Mouse (Mus musculus) kidney, adult 8-10 months (tissue): ENCODE measurements at regions not wholly inside any gene's neighbourhood (a gene's known extent, or its start where the extent isn't known, plus 50 kb on each side); places are given as distances from the start of the nearest gene placed in this dataset.

Source experiments
- DNase-seq, 2 experiments: peaks; one replicate each; pipeline ENCODE4 v3.0.0; 2022

- DNase-seq: no peak
Observed at GRCm38 (mm10) chr19:36235131-36235530, 113.0 kb upstream of the Pcgf5 start.

GRCm38 (mm10) chr19:36236576-36237345, 111.3 kb upstream of the Pcgf5 start:
- no peak for DNase-seq

- no peak for DNase-seq
Observed at GRCm38 (mm10) chr19:36237751-36238150, 110.4 kb upstream of the Pcgf5 start.

GRCm38 (mm10) chr19:36238536-36238935, 109.6 kb upstream of the Pcgf5 start:
- DNase-seq: no peak

GRCm38 (mm10) chr19:36242396-36242795, 105.7 kb upstream of the Pcgf5 start:
- no peak for DNase-seq

GRCm38 (mm10) chr19:36242946-36243345, 105.2 kb upstream of the Pcgf5 start:
- DNase-seq: peak in 1 of 2 experiments; percentile 6

- DNase-seq: no peak
Observed at GRCm38 (mm10) chr19:36252522-36252921, 95.6 kb upstream of the Pcgf5 start.

- DNase-seq: no peak
Observed at GRCm38 (mm10) chr19:36257748-36258538, 90.2 kb upstream of the Pcgf5 start.

- DNase-seq: no peak
Observed at GRCm38 (mm10) chr19:36261819-36262218, 86.3 kb upstream of the Pcgf5 start.

GRCm38 (mm10) chr19:36263923-36264322, 84.2 kb upstream of the Pcgf5 start:
- no peak for DNase-seq

GRCm38 (mm10) chr19:36264397-36264796, 83.7 kb upstream of the Pcgf5 start:
- DNase-seq: no peak

- DNase-seq: no peak
Observed at GRCm38 (mm10) chr19:36265276-36265675, 82.8 kb upstream of the Pcgf5 start.

GRCm38 (mm10) chr19:36266346-36266745, 81.8 kb upstream of the Pcgf5 start:
- DNase-seq: no peak

- DNase-seq: no peak
Observed at GRCm38 (mm10) chr19:36273466-36273865, 74.6 kb upstream of the Pcgf5 start.

- no peak for DNase-seq
Observed at GRCm38 (mm10) chr19:36285465-36285864, 62.6 kb upstream of the Pcgf5 start.

- DNase-seq: no peak
Observed at GRCm38 (mm10) chr19:36290778-36291177, 57.3 kb upstream of the Pcgf5 start.

- DNase-seq: no peak
Observed at GRCm38 (mm10) chr19:36293177-36293969, 54.7 kb upstream of the Pcgf5 start.
